Mouse (Mus musculus): Measurements from ENCODE around the gene Grasp.

The Grasp gene

GRCm38 (mm10) chr15:101250220-101250800, 26.3 kb downstream of the Grasp start:
- DNase-seq, result peak; percentile 51

DNA sequence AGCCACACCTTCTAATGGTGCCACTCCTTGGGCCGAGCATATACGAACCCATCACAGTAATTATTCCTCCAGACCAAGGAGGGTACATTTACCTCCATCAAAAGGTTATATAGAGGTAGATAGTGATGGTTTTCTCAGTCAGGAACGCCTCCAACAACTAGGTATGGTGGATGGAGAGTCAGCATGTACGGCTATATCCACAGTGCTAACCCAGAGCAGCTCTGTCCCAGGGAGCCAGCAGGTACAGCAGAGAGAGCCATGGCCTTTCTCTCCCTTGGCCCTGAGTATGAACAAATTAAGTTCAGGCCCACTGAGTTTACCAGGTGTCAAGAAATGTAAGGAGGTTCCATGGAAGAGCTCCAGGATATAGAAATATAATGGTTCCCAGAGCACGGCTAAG, 27.9 kb downstream of the Grasp start:
- no peak for DNase-seq

- no peak for DNase-seq
Measured at GRCm38 (mm10) chr15:101252614-101253013, 28.6 kb downstream of the Grasp start.

- no peak for DNase-seq
Measured at GRCm38 (mm10) chr15:101253563-101253885, 29.5 kb downstream of the Grasp start.

DNA sequence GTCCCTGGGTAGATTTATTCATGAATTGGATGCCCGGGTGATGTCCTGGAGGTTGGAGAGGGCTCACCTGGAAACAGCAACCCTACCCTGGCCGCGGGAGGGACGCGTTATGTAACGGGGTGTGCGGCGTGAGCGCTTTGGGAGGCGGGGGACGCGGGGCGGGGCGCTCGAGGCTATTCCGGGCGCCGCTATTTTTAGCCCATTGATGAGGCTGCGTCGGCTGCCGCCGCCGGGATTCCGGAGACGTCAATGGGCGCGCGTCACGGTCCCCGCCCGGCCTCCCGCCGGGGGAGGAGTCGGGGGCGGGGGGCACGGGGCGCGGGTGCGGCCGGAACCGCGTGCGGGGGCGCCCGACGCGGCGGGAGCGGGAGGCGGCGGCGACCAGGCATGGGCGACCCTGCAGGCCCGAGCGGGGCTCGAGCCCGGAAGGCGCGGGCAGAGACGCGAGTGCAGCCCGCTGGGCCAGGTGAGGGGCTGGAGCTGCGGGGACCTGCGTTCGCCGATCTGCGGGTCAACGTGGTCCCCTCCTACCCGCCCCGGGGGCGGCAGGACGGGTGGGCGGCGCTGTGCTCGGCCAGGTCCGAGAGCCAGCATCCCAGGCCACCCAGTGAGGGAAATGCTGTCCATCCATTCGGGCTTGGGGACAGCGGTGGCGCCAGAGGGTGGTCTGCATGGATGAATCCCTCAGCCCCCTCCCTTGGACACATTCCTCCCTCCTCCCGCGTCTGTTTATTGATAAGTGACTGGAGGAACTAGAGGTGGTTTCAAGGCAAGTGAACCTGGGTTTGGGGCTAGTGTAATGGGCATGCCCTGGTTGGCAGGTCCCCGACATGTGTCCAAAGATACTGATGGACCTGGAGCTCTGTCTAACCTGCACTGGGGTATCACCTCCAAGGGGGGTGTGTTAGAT, 30.2 kb downstream of the Grasp start, which contains the start of gene Nr4a1:
TSS of gene Nr4a1 (plus strand) at position 384 of the 910 bp plus-strand sequence.
- peak; percentile 80 for DNase-seq

DNA sequence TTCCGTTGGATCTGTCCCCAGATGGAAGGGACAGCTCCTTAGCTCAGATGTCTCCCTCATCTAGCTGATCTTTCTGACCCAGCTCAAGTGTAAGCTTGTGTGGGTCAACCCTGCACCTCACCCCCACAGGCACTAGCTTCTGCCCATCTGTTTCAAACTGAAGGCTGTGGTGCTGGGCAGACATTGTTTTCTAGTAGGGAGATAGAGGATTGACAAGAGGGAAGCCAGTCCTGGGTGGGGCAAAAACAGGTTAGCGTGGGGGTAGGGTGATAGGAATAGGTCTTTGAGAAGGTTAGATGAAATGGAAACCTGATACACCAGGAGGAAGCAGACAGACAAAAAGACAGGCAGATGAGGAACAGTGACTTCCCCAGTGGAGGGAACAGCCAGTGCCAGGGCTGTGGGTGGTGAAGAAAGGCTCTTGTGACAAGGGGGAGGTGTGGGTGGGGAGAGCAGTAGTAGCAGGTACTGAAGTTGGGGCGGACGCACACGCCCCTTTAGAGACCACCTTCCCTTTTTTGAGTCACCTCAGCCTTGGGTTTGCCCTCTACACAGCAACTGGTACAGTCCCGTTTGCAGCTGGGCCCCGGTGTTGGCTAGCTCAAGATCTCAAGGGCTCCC, 32.0 kb downstream of the Grasp start:
- DNase-seq, result peak; percentile 45

GRCm38 (mm10) chr15:101256463-101257206, 32.6 kb downstream of the Grasp start:
- DNase-seq, result no peak

GRCm38 (mm10) chr15:101258420-101258819, 34.4 kb downstream of the Grasp start:
- peak; percentile 93 for DNase-seq

GRCm38 (mm10) chr15:101259922-101260321, 35.9 kb downstream of the Grasp start:
- DNase-seq, result no peak

DNA sequence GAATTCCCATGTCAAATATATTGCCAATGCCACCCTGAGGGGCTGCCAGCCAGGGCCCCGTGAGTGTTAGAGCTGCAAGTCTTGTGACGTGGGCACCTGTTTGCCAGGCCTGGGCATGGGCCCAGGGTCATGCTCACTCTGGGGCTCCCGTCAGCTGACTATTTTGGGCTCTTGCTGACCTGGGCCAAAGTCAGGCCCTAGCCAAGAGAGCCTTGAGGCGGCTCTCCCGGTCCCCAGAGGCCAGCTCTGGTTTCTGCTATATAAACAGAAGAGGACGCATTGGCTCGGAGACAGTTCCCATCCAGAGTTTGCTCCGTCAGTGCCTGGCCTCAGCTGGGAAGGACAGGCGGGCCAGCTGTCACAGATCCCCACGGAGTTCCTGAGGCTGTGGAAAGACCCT, 36.4 kb downstream of the Grasp start:
- peak; percentile 22 for DNase-seq

DNA sequence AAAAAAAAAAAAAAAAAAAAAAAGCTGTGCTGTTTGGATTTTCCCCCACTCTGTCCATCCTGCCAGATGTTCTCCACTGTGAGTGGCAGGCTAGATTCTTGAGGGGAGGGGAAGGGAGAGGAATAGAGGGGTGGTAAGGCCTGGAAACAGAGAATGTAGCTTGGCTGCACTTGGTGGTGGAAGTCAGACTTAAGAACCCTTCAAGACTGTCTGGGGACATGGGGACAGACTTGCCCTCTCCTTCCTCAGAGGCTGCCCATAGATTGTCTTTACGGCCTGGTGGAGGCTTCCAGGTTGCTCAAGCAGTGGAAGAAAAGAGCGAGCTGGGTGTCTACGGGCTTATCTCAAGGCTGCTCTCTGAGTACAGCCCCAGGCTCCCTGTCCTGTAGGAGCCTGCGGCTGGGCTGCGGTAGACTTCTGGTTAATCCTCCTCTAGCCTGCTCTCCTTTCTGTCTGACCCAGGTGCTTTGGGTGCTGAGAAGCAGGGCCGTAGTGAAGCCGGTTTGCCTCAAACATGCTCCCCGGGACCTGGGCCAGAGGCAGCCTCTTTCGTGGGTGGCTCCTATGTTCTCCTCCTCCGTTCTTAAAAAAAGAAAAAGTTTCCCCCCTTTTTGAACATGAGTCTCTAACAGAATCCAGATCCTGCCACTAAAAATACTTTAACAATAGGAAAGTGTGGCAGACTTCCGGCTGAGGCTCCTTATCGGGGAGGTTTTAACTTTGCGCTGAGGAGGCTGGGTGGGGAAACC, 37.1 kb downstream of the Grasp start:
- DNase-seq, result peak; percentile 35

DNA sequence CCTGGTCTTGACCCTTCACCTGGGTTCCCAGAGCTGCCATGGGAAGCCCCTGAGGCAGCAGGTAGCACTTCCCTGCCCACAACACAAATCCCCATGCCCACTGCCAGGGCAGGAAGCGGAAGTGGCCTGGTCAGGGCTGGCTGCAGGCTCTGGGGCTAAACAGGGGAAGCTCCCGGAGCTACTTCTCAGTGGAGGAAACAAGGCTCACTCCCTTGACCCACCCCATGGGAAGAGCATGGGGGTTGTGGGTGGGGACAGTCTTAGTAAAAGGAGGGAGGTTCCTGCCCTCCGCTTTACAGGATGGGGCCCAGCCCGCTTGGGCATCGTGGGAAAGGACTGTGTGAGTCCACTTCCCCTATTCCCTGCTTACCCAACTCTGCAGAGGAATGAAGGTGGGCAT, 38.5 kb downstream of the Grasp start:
- peak; percentile 29 for DNase-seq

DNA sequence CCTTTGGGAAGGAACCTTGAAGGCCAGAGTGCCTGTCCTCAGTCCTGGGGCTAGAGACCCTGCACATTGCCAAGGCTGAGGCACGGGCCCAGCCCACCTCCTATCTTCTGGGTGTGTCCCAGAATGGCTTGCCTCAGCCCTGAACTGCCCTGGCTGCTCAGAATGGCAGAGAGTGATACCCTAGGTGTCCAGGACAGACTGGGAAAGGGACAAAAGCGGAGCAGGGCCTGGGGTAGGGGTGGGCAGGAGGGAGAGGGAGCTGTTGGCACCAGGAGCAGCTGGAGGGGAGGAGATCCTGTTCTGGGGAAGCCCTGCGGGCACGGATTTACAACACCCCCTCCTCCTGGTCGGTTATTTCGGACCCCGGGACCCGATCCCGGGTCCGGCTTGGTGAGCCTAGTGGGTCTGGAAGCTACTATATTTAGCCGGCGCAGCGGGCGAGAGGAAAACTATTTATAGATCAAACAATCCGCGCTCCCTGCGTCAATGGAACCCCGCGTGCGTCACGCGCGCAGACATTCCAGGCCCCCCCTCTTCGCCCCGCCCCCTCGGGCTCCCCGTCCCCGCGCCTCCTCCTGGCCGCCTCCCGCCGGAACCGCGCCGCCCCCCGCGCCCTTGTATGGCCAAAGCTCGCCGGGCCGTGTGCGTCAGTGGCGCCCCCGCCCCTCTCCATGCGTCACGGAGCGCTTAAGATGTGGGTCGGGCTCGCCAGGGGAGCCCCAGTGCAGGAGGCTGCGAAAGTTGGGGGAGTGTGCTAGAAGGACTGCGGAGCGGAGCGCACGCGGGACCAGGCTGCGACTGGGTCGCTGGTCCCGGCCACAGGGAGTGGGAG, 42.4 kb downstream of the Grasp start:
- peak; percentile 91 for DNase-seq

DNA sequence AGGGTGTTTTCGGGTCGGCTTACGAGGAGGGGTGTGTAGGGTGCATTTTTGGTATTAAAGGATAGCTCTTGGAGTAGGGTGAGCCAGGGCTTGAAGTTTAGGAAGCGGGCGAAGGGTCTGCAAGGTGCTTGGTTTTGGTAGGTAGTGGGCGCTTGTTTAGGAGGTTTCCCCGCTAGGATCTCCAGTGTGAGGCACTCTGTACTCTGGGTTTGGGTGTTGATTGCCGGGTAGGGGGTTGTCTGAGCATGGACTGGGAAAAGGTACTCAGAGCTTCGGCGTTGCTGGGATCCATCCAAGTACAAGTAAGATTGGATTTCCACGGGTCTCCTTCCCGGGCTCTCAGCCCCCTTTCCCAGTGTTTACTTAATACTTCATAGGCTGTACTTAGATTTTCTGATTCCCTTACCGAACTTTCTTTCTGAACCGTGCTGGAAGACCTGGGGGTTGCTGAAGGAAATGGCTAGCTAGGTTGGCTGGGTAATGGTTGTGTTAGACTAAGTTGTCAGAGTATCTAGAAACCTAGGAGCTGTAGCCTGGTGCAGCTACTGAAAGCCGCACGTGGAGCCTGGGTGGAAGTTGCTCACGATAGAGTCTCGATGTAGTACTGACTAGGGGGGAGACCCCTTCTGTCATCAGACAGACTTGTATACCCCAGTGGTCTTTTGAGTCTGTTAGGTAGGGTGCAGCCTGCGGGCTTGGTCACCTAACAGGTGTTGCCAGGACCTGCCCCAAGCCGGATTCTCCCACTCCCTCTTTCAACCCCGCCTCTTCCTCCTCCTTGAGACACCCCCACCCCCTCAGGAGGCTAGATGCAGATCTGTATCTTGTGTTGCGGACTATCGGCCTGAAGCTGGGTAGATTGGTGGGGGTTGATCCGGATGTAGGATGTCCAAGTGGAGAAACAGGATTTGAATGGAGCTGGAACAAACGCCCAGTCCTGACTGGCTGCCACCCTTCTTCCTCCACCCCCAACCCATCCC, 43.4 kb downstream of the Grasp start:
- DNase-seq, result peak; percentile 52

- no peak for DNase-seq
Measured at GRCm38 (mm10) chr15:101270101-101270820, 46.3 kb downstream of the Grasp start.

DNA sequence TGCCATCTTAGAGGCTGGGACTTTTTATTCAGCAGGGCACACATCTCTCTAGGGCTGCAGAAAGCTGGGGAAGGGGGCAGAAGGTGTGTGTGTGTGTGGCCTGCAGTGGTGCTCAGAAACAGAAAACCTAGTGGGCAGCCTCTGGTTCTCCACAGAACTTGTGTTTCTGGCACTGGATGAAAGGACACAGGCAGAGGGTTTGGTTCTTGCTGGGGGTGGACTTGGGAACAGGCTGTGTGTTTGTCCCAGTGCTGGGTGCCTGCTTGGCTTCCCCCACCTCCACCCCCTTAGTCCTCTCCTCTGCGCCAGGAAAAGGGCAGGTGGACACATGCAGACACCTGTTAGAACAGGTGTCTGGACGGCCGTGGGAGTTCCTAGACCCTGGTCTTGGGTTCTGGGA, 47.1 kb downstream of the Grasp start:
- DNase-seq, result no peak

GRCm38 (mm10) chr15:101271513-101271912, 47.5 kb downstream of the Grasp start:
- DNase-seq, result no peak

DNA sequence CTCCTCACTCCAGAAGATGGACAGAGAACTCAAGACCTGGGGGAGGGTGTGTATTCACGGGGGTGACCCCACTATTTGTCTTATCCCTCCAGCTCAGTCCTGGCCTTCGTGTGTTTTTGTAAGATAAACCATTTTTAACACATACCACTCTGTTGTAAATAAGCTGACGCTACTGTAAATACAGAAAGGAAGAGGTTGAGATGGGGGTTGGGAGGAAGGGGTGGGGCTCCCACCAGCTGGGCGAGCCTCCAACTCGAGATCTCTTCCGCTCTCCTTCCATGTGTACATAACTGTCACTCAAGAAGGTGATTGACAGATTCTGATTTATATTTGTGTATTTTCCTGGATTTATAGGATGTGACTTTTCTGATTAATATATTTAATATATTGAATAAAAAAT, 50.4 kb downstream of the Grasp start:
- no peak for DNase-seq

DNA sequence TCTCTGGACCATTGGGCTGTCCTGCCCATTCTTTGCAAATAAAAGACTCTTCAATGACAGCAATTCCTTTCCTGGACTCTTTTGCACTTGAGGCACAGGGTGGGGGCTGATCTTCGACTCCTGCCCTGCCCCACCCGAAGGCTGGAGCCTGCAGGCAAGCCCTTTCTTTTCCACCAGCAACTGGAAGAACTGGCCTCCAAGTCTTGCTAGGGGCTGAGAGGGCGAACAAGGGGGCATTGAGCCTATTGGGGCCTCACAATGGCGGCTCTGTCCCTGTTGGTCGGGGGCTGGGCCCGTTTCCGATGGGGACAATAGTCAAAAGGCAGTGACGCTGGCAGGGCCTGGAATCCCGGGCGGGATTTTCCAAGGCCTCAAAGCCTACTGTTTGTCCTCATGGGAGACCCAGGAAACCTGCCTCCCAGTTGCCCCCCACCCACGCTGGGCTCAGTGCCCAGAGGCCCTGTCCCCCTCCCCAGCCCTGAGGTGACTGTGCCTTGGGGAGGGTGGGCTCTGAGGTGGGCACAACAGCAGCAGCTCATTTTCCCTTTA, 53.4 kb downstream of the Grasp start:
- no peak for DNase-seq

All from thymus, postnatal 14 days (tissue).